Mouse (Mus musculus): ENCODE measurements around the gene Mcpt4. TPM values are rescaled to one million over a fixed set of nuclear protein-coding genes. Genes with fewer than 3 reads are reported as not detected.
"Not testable (repeated sequence)": the region's sequence is repeated elsewhere in the genome, so short reads cannot be mapped to it uniquely, and the experiment has no call there.

The Mcpt4 gene
- total and polyA plus RNA-seq, 3 experiments = 1.2 to 2.4 (median 1.3) TPM

- no peaks in the 10 kb centered on the region for H3K36me3 ChIP-seq (ENCODE audit: control insufficient read depth, insufficient read depth, low read length)
- intact Hi-C loops (cut with DNase I) = no loop called here
- DNase-seq = no peak
- no peak overlapping the region for H3K4me3 ChIP-seq
- H3K79me2 ChIP-seq (replicated peaks; ENCODE audit: control insufficient read depth, insufficient read depth, low read length) = no peaks in the 10 kb centered on the region
- no peaks in the 10 kb centered on the region for H3K27me3 ChIP-seq (ENCODE audit: control insufficient read depth, insufficient read depth, low read length)
- 38% methylated on average over 3 of the region's 3 CpGs for WGBS
- H3K27ac ChIP-seq = no peak overlapping the region
- H3K4me1 ChIP-seq (ENCODE audit: control insufficient read depth, insufficient read depth, low read length) = no peaks in the 10 kb centered on the region
- TF ChIP-seq POLR2A (IDR thresholded peaks at IDR 0.05; ENCODE audit: insufficient read depth, low read depth, low read length) = no peak
- TF ChIP-seq CTCF (IDR thresholded peaks at IDR 0.05) = no peak
- TF ChIP-seq EP300 (IDR thresholded peaks at IDR 0.05; ENCODE audit: insufficient read depth, low read depth, low read length) = no peak
- H3K9ac ChIP-seq (ENCODE audit: low read depth, low read length) = no peak overlapping the region
Observed at GRCm38 (mm10) chr14:56055408-56055807, 6.7 kb downstream of the Mcpt4 start.

GRCm38 (mm10) chr14:56041792-56042191, 20.3 kb downstream of the Mcpt4 start, which contains the start of gene Mcpt2:
Mcpt2 (plus strand) TSS chr14:56042041.
- H3K9ac ChIP-seq (ENCODE audit: low read depth, low read length); H3K4me1 ChIP-seq (ENCODE audit: control insufficient read depth, insufficient read depth, low read length); H3K4me3 ChIP-seq; H3K27me3 ChIP-seq (ENCODE audit: control insufficient read depth, insufficient read depth, low read length); intact Hi-C loops (cut with DNase I); H3K79me2 ChIP-seq (replicated peaks; ENCODE audit: control insufficient read depth, insufficient read depth, low read length); DNase-seq; H3K36me3 ChIP-seq (ENCODE audit: control insufficient read depth, insufficient read depth, low read length); H3K27ac ChIP-seq: not testable (repeated sequence)
- 60% methylated on average over 1 of the region's 1 CpGs for WGBS

GRCm38 (mm10) chr14:56034433-56034832, 27.7 kb downstream of the Mcpt4 start:
- H3K4me1 ChIP-seq (ENCODE audit: control insufficient read depth, insufficient read depth, low read length) = no peaks in the 10 kb centered on the region
- 29% methylated on average over 2 of the region's 2 CpGs for WGBS
- TF ChIP-seq POLR2A (IDR thresholded peaks at IDR 0.05; ENCODE audit: insufficient read depth, low read depth, low read length) (no peak), CTCF (IDR thresholded peaks at IDR 0.05) (no peak), EP300 (IDR thresholded peaks at IDR 0.05; ENCODE audit: insufficient read depth, low read depth, low read length) (no peak)
- no peak for DNase-seq
- no peaks in the 10 kb centered on the region for H3K27me3 ChIP-seq (ENCODE audit: control insufficient read depth, insufficient read depth, low read length)
- H3K27ac ChIP-seq = no peak overlapping the region
- H3K79me2 ChIP-seq (replicated peaks; ENCODE audit: control insufficient read depth, insufficient read depth, low read length) = no peaks in the 10 kb centered on the region
- no peak overlapping the region for H3K4me3 ChIP-seq
- H3K36me3 ChIP-seq (ENCODE audit: control insufficient read depth, insufficient read depth, low read length) = no peaks in the 10 kb centered on the region
- no peak overlapping the region for H3K9ac ChIP-seq (ENCODE audit: low read depth, low read length)
- intact Hi-C loops (cut with DNase I) = no loop called here

GRCm38 (mm10) chr14:56030395-56030794, 31.7 kb downstream of the Mcpt4 start, which contains the start of gene Mcpt9:
Mcpt9 (minus strand) TSS chr14:56030495.
- intact Hi-C loops (cut with DNase I); H3K27ac ChIP-seq: not testable (repeated sequence)

GRCm38 (mm10) chr14:56021305-56021704, 40.8 kb downstream of the Mcpt4 start:
- WGBS = 55% methylated on average over 4 of the region's 4 CpGs
- H3K27ac ChIP-seq; H3K79me2 ChIP-seq (replicated peaks; ENCODE audit: control insufficient read depth, insufficient read depth, low read length); intact Hi-C loops (cut with DNase I); H3K4me3 ChIP-seq; H3K4me1 ChIP-seq (ENCODE audit: control insufficient read depth, insufficient read depth, low read length); H3K27me3 ChIP-seq (ENCODE audit: control insufficient read depth, insufficient read depth, low read length); H3K36me3 ChIP-seq (ENCODE audit: control insufficient read depth, insufficient read depth, low read length); DNase-seq; H3K9ac ChIP-seq (ENCODE audit: low read depth, low read length): not testable (repeated sequence)

More at GRCm38 (mm10) chr14:56030395-56030794, 31.7 kb downstream of the Mcpt4 start, which contains the start of gene Mcpt9:
- DNase-seq; H3K9ac ChIP-seq (ENCODE audit: low read depth, low read length); H3K79me2 ChIP-seq (replicated peaks; ENCODE audit: control insufficient read depth, insufficient read depth, low read length); H3K4me1 ChIP-seq (ENCODE audit: control insufficient read depth, insufficient read depth, low read length); H3K27me3 ChIP-seq (ENCODE audit: control insufficient read depth, insufficient read depth, low read length); H3K4me3 ChIP-seq; H3K36me3 ChIP-seq (ENCODE audit: control insufficient read depth, insufficient read depth, low read length): not testable (repeated sequence)
- 55% methylated on average over 3 of the region's 3 CpGs for WGBS

GRCm38 (mm10) chr14:56019446-56019845, 42.7 kb downstream of the Mcpt4 start:
- intact Hi-C loops (cut with DNase I) = no loop called here
- Histone ChIP-seq H3K9ac (ENCODE audit: low read depth, low read length) (no peak overlapping the region), H3K27me3 (ENCODE audit: control insufficient read depth, insufficient read depth, low read length) (no peaks in the 10 kb centered on the region), H3K27ac (no peak overlapping the region), H3K4me1 (ENCODE audit: control insufficient read depth, insufficient read depth, low read length) (no peaks in the 10 kb centered on the region), H3K36me3 (ENCODE audit: control insufficient read depth, insufficient read depth, low read length) (no peaks in the 10 kb centered on the region), H3K79me2 (replicated peaks; ENCODE audit: control insufficient read depth, insufficient read depth, low read length) (no peaks in the 10 kb centered on the region), H3K4me3 (no peak overlapping the region)
- DNase-seq = no peak
- no peak for TF ChIP-seq EP300 (IDR thresholded peaks at IDR 0.05; ENCODE audit: insufficient read depth, low read depth, low read length)
- WGBS = 34% methylated on average over 1 of the region's 1 CpGs

- DNase-seq; H3K27ac ChIP-seq; H3K36me3 ChIP-seq (ENCODE audit: control insufficient read depth, insufficient read depth, low read length); intact Hi-C loops (cut with DNase I); H3K27me3 ChIP-seq (ENCODE audit: control insufficient read depth, insufficient read depth, low read length); H3K9ac ChIP-seq (ENCODE audit: low read depth, low read length); H3K4me1 ChIP-seq (ENCODE audit: control insufficient read depth, insufficient read depth, low read length); H3K4me3 ChIP-seq; H3K79me2 ChIP-seq (replicated peaks; ENCODE audit: control insufficient read depth, insufficient read depth, low read length): not testable (repeated sequence)
- WGBS = 59% methylated on average over 3 of the region's 3 CpGs
Observed at GRCm38 (mm10) chr14:56017671-56018070, 44.4 kb downstream of the Mcpt4 start, which contains the start of gene Mcpt1. Mcpt1 (plus strand) TSS chr14:56017971.
